Mouse (Mus musculus) cerebellum, adult 9-10 months (tissue): ENCODE measurements at regions not wholly inside any gene's neighbourhood (a gene's known extent, or its start where the extent isn't known, plus 50 kb on each side); places are given as distances from the start of the nearest gene placed in this dataset.

Experiments
- DNase-seq: peaks from one replicate; pipeline ENCODE4 v3.0.0; 2022

GRCm38 (mm10) chr13:81852309-81852978 lies 69.6 kb downstream of the Cetn3 start:
- no peak for DNase-seq

- no peak for DNase-seq
Observed at GRCm38 (mm10) chr13:81856072-81856471, 73.2 kb downstream of the Cetn3 start.

DNA sequence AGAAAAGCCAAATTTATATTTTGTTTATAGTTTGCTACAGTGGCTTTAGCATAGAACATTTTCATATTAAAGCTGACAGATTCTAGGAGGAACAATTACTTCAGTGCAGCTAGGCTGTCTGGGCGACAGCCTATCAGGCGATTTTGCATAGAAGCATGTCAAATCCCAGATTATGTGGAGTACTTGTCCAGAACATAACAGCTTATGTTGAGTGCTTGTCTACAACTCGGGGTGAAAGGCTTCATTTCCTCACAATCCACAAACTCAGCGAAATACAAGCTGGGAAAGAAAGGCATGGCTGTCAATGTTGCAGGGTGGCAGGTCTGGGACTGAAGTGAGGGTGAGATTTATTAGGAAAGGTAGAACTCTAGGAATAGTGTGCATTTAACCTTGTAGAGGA lies 77.8 kb downstream of the Cetn3 start:
- no peak for DNase-seq

DNA sequence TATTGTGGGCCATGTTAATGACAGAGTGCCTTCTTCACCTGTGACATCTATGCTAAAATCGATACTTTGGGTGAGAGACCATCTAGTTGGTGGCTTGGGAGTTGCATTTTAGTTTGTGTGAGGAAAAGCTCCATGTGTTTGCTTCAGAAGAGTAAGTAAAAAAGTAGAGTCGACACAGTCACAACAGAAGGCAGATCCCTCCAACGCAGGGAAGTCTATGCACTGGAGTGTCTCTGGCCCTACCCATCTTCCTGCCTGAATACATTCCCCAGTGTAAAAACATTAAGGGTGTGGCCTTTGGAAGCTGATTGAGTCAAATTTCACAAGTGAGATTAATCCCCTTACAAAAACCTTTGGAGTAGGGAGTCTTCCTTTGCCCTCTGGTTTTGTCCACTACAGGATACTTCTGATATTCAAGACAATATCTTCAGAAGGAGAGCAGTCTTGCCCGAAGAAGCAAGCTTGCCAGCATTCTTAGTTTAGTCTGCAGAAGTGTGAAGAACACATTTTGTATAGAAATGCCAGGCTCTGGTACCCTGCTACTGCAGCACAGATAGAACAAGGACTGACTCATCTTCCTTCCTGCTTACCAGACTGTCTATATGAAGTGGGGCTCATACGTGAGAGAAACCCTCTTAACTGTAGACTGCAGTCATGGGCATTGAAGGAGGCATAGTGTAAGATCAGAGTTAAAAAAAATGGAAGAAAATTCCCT lies 79.2 kb downstream of the Cetn3 start:
- DNase-seq, result no peak

GRCm38 (mm10) chr13:81871226-81871625 lies 88.3 kb downstream of the Cetn3 start:
- no peak for DNase-seq

- no peak for DNase-seq
Observed at GRCm38 (mm10) chr13:81885879-81886278, 103.0 kb downstream of the Cetn3 start.

GRCm38 (mm10) chr13:81930266-81930665 lies 147.4 kb downstream of the Cetn3 start:
- no peak for DNase-seq

DNA sequence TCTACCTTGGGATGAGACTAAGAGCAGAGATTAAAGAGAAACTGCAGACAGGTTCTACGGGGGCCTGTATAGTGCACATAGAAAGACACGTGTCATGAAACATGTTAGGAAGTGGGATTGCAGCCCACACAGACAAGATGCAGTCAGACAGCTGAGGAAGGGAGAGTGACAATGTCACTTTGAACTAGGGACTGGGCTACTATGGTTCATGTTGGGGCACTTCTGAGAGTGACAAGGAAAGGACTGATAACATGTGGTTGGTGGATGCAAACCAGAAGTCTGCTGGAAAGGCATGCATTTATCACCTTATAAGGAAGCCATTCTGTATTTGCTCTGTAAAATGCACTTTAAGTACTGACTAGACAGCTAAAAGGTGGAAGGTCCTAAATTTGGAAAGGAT lies 148.3 kb downstream of the Cetn3 start:
- no peak for DNase-seq

- DNase-seq, result no peak
Observed at GRCm38 (mm10) chr13:81937061-81937460, 154.2 kb downstream of the Cetn3 start.

GRCm38 (mm10) chr13:81944047-81944446 lies 161.2 kb downstream of the Cetn3 start:
- DNase-seq, result peak; percentile 71

GRCm38 (mm10) chr13:81944469-81944868 lies 161.6 kb downstream of the Cetn3 start:
- DNase-seq, result peak; percentile 3

- DNase-seq, result no peak
Observed at GRCm38 (mm10) chr13:81945741-81946140, 162.9 kb downstream of the Cetn3 start.

- no peak for DNase-seq
Observed at GRCm38 (mm10) chr13:81965431-81965830, 182.6 kb downstream of the Cetn3 start.

- DNase-seq, result no peak
Observed at GRCm38 (mm10) chr13:81975878-81976277, 193.0 kb downstream of the Cetn3 start.

DNA sequence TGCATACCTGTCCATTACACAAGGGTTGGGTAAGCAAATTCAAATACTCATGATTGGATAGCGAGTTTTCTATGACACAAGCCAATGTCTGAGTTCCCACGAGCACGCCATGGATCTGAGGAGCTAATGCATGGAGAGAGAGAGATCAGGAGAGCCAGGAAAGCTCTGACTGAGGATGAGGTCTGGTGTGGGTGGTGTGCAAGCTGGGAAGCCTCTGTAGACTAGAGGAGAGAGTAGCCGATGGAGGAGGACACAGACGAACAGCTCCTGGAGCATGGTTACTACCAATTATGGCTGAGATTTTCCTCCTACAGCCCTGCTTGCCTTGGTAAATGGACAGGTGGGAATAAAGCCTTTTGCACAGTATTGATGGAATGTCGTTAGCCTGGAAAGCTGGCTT lies 195.1 kb downstream of the Cetn3 start:
- DNase-seq, result no peak

DNA sequence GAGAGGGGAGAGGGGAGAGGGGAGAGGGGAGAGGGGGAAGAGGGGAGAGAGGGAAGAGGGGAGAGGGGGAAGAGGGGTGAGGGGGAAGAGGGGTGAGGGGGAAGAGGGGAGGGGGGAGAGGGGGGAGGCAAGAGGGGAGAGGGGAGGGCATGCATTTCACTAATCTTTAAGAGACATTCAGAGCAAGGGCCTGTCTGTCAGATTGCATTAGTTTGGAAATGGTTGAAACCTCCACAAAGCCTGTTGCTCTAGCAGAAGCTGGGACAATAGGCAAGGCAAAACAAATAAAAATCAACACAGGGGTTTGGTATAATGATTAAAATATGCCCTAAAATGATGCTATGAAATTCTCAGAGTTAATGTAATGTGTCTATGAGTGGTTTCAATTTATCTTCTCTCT lies 196.4 kb downstream of the Cetn3 start:
- DNase-seq, result no peak

GRCm38 (mm10) chr13:81980094-81980493 lies 197.2 kb downstream of the Cetn3 start:
- no peak for DNase-seq

- DNase-seq, result no peak
Observed at GRCm38 (mm10) chr13:81982491-81982890, 199.6 kb downstream of the Cetn3 start.

DNA sequence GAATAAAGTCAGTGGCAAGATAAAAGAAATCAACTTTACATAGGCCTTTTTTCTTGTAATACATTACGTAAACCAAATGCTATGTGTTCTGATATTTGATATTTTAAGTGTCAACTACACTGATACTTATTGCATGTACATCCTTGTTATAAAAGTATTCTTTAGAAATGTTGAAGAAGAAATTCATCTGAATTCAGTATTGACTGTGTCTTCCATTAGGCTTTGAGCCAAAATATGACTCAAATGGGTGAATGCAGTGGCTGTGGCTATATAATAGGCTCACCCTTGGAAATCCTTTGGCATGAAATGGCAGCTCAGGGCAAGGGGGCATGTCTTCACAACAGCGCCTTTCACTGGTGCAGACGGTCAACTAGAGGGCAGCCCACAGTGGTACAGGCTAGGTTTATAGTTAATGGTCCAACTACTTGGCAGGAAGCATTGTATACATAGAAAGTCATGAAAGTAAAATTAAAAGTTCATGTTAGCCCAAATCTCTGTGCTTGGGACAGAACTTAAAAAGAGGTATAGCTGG lies 217.9 kb downstream of the Cetn3 start:
- DNase-seq, result no peak

GRCm38 (mm10) chr13:82005929-82006726 lies 223.3 kb downstream of the Cetn3 start:
- DNase-seq, result no peak

- DNase-seq, result no peak
Observed at GRCm38 (mm10) chr13:82007222-82007621, 224.3 kb downstream of the Cetn3 start.

- no peak for DNase-seq
Observed at GRCm38 (mm10) chr13:82039623-82040022, 256.7 kb downstream of the Cetn3 start.

DNA sequence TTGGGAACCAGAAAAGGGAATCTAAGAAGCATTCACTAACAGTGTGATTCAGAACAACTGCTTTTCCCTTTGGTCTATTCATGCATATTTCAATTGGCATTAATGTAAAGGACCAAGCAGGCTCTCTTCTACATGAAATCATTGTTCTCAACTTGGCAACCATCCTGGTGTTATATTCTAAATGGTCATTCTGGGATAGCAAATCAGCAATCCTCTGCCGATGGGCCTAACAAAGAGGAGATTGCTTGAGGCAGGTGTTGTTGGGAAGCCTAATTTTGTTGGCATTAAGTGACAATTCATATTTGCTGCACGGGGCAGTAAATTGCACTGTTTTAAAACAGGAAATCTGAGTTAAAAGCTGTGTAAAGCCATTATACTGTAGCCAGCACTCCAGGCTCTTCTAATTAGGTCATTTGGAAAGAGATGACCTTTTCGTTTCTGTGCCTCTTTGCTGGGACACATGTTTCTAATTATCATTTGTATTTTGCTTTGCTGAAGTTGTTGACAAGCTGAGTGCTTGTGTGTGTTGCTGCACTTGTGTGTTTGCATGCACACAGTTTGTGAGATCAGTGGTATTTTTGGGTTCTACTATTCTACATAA lies 275.4 kb downstream of the Cetn3 start:
- DNase-seq, result no peak
